Mouse (Mus musculus) megakaryocyte, embryonic 14.5 days (primary cell): ENCODE data around the gene Sema6d.

ENCODE experiments used
- FLI1 ChIP-seq: IDR thresholded peaks from 2 replicates; pipeline ENCODE4 v1.6.1; 2012; ENCODE audit warnings: low read length, inconsistent platforms, mixed read lengths
- GATA1 ChIP-seq: IDR thresholded peaks from 3 replicates; pipeline ENCODE4 v1.6.1; 2012; ENCODE audit warnings: mixed read lengths, low read length, inconsistent platforms, borderline replicate concordance

DNA sequence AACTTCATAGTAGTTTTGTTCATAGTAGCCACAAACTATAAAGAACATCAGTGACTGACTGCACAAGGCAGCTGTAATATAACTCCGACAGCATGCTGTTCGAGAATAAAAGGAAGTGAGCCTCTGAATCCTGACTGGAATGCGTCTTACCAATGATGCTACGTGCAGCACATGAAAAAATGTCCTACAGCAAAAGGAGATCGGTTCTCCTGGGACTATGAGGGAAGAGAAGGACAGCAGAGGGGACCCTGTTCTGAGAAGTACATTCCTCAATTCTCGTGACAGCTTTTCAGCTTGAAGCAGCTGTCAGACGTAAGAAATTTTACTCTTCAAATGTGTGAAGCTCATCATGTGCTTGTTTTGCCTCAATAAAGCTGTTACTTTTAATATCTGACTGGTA, 617.1 kb downstream of the Sema6d start:
- no peak for TF ChIP-seq GATA1
- no peak for TF ChIP-seq FLI1
